Mouse (Mus musculus): ENCODE measurements around the gene Dhrs9.

Gene Dhrs9

GRCm38 (mm10) chr2:69418294-69418881, 38.1 kb downstream of the Dhrs9 start:
- DNase-seq (ENCODE audit: low spot score in 2 of 2): no peak

GRCm38 (mm10) chr2:69424829-69425228, 44.6 kb downstream of the Dhrs9 start:
- DNase-seq (ENCODE audit: low spot score in 2 of 2): no peak

GRCm38 (mm10) chr2:69426081-69426480, 45.8 kb downstream of the Dhrs9 start:
- no peak for DNase-seq (ENCODE audit: low spot score in 2 of 2)

- no peak for DNase-seq (ENCODE audit: low spot score in 2 of 2)
Observed at GRCm38 (mm10) chr2:69427141-69427540, 46.9 kb downstream of the Dhrs9 start.

GRCm38 (mm10) chr2:69428116-69428515, 47.9 kb downstream of the Dhrs9 start:
- peak; percentile 16 to 50 for DNase-seq (ENCODE audit: low spot score in 2 of 2)

GRCm38 (mm10) chr2:69441656-69442055, 61.4 kb downstream of the Dhrs9 start:
- DNase-seq (ENCODE audit: low spot score in 2 of 2): no peak

- no peak for DNase-seq (ENCODE audit: low spot score in 2 of 2)
Observed at GRCm38 (mm10) chr2:69445896-69446472, 65.7 kb downstream of the Dhrs9 start.

GRCm38 (mm10) chr2:69448581-69448980, 68.3 kb downstream of the Dhrs9 start:
- DNase-seq (ENCODE audit: low spot score in 2 of 2): no peak

GRCm38 (mm10) chr2:69451128-69451527, 70.9 kb downstream of the Dhrs9 start:
- DNase-seq (ENCODE audit: low spot score in 2 of 2): no peak
